In genomic region chr2:30474039-30474438, GRCm38 (mm10) we compare ENCODE assay signal across 8 mouse cellular contexts. TPM values are rescaled to one million over a fixed set of nuclear protein-coding genes. Genes with fewer than 3 reads are reported as not detected.
A peak's percentile ranks its signal among the peaks of the same experiment; 100 is the strongest.
DNase-seq lines count a peak whose midpoint lies in the region; ATAC-seq and TF ChIP-seq lines count a peak whose summit lies in the region.

Gene Ier5l, minus strand, starts transcription at chr2:30474219.

- H3K4me3 ChIP-seq in brown adipose tissue, adult 24 weeks (ENCODE audit: insufficient read depth, low read depth, low read length), result peak within 1 kb of the TSS; percentile 97
- peak within 1 kb of the TSS; percentile 85 for H3K4me3 ChIP-seq in forebrain, embryonic 13.5 days
- peak within 1 kb of the TSS; percentile 85 for H3K4me3 ChIP-seq in heart, postnatal 0 days (ENCODE audit: low read depth, low read length)
- H3K4me3 ChIP-seq in liver, embryonic 14.5 days (ENCODE audit: insufficient read depth in 1 of 2, low read depth in 2 of 2, low read length in 2 of 2), result peak within 1 kb of the TSS; percentile 41 to 47
- H3K4me3 ChIP-seq in stomach, embryonic 16.5 days (replicated peaks; ENCODE audit: low read length), result peak within 1 kb of the TSS; percentile 95

- no peak for TF ChIP-seq CTCF in heart, postnatal 0 days (IDR thresholded peaks at IDR 0.05; ENCODE audit: low read depth)
- TF ChIP-seq CTCF in liver, embryonic 14.5 days (IDR thresholded peaks at IDR 0.05; ENCODE audit: low read depth), result no peak

- H3K27ac ChIP-seq in brown adipose tissue, adult 24 weeks (replicated peaks; ENCODE audit: low read depth, low read length), result peak within 1 kb of the TSS; percentile 97
- peak within 1 kb of the TSS; percentile 93 for H3K27ac ChIP-seq in forebrain, embryonic 13.5 days
- peak within 1 kb of the TSS; percentile 91 for H3K27ac ChIP-seq in heart, postnatal 0 days (ENCODE audit: low read depth)
- H3K27ac ChIP-seq in liver, embryonic 14.5 days, result no peak within 1 kb of the TSS
- peak within 1 kb of the TSS; percentile 97 for H3K27ac ChIP-seq in stomach, embryonic 16.5 days (ENCODE audit: low read length)

- H3K36me3 ChIP-seq in forebrain, embryonic 13.5 days (ENCODE audit: poor library complexity, severe bottlenecking), result no peaks in the 10 kb centered on the region
- H3K36me3 ChIP-seq in heart, postnatal 0 days (replicated peaks; ENCODE audit: control insufficient read depth, insufficient read depth, low read length), result no peaks in the 10 kb centered on the region
- no peaks in the 10 kb centered on the region for H3K36me3 ChIP-seq in liver, embryonic 14.5 days (replicated peaks; ENCODE audit: control insufficient read depth, insufficient read depth, low read depth)
- H3K36me3 ChIP-seq in stomach, embryonic 16.5 days (ENCODE audit: control insufficient read depth, insufficient read depth, low read length), result no peaks in the 10 kb centered on the region

- peak; percentile 77 for DNase-seq in CD4-positive, CD25-positive, alpha-beta regulatory T cell, adult 2 months (ENCODE audit: low read depth, low spot score)
- peak; percentile 93 for DNase-seq in heart, postnatal 0 days (ENCODE audit: low spot score)
- peak; percentile 96 to 97 for DNase-seq in kidney, postnatal 36 days
- peak; percentile 37 to 45 (median 44) for DNase-seq in liver, embryonic 14.5 days (ENCODE audit: low read depth in 3 of 3, low spot score in 3 of 3)
- DNase-seq in natural killer cell, adult 2 months (ENCODE audit: low spot score in 2 of 2), result peak; percentile 48 to 77

- H3K4me1 ChIP-seq in brown adipose tissue, adult 24 weeks (ENCODE audit: control insufficient read depth, insufficient read depth, insufficient read length, low read length), result peaks cover 4% of the 10 kb centered on the region
- peaks cover 31% of the 10 kb centered on the region for H3K4me1 ChIP-seq in forebrain, embryonic 13.5 days
- H3K4me1 ChIP-seq in heart, postnatal 0 days (ENCODE audit: control insufficient read depth, insufficient read depth), result peaks cover 10% of the 10 kb centered on the region
- H3K4me1 ChIP-seq in liver, embryonic 14.5 days (replicated peaks; ENCODE audit: control insufficient read depth in 2 of 2, insufficient read depth in 2 of 2, low read length in 1 of 2), result no peaks in the 10 kb centered on the region; a peak in 1 of 4 replicates
- H3K4me1 ChIP-seq in stomach, embryonic 16.5 days (ENCODE audit: control insufficient read depth, insufficient read depth, low read length), result peaks cover 25% of the 10 kb centered on the region; the same call in 1 of the 2 replicates

- under 1% methylated on average over 34 of the region's 37 CpGs for WGBS in forebrain, embryonic 13.5 days
- WGBS in heart, postnatal 0 days, result 1% methylated on average over 37 of the region's 37 CpGs
- WGBS in liver, embryonic 14.5 days (ENCODE audit: insufficient replicate concordance), result under 1% methylated on average over 37 of the region's 37 CpGs
- WGBS in stomach, embryonic 16.5 days, result under 1% methylated on average over 37 of the region's 37 CpGs

- no peaks in the 10 kb centered on the region; the same call in 1 of the 2 replicates for H3K27me3 ChIP-seq in forebrain, embryonic 13.5 days
- H3K27me3 ChIP-seq in heart, postnatal 0 days (ENCODE audit: control insufficient read depth, insufficient read depth, low read length), result no peaks in the 10 kb centered on the region
- peaks cover 64% of the 10 kb centered on the region for H3K27me3 ChIP-seq in liver, embryonic 14.5 days (ENCODE audit: control insufficient read depth, insufficient read depth, low read length)
- no peaks in the 10 kb centered on the region for H3K27me3 ChIP-seq in stomach, embryonic 16.5 days (ENCODE audit: control insufficient read depth, insufficient read depth, low read length)

- H3K9me3 ChIP-seq in forebrain, embryonic 13.5 days (replicated peaks), result no peaks in the 10 kb centered on the region
- no peaks in the 10 kb centered on the region for H3K9me3 ChIP-seq in heart, postnatal 0 days (replicated peaks; ENCODE audit: control insufficient read depth, low read length)
- H3K9me3 ChIP-seq in liver, embryonic 14.5 days (ENCODE audit: control insufficient read depth, low read length), result no peaks in the 10 kb centered on the region
- H3K9me3 ChIP-seq in stomach, embryonic 16.5 days (replicated peaks; ENCODE audit: control insufficient read depth, low read length), result no peaks in the 10 kb centered on the region

- ATAC-seq in forebrain, embryonic 13.5 days, result peak; percentile 89
- ATAC-seq in heart, postnatal 0 days (ENCODE audit: insufficient read depth, low read depth), result peak; percentile 85
- ATAC-seq in liver, embryonic 14.5 days (ENCODE audit: insufficient read depth), result peak; percentile 66
- ATAC-seq in stomach, embryonic 16.5 days (ENCODE audit: insufficient read depth, low FRiP score), result peak; percentile 90

- peak within 1 kb of the TSS; percentile 97 for H3K4me2 ChIP-seq in forebrain, embryonic 13.5 days
- H3K4me2 ChIP-seq in heart, postnatal 0 days (ENCODE audit: low read depth, low read length), result peak within 1 kb of the TSS; percentile 96
- H3K4me2 ChIP-seq in liver, embryonic 14.5 days (ENCODE audit: low read depth), result peak within 1 kb of the TSS; percentile 62
- peak within 1 kb of the TSS; percentile 76 for H3K4me2 ChIP-seq in stomach, embryonic 16.5 days (ENCODE audit: low read depth, low read length)

- no peak for TF ChIP-seq EP300 in heart, postnatal 0 days (IDR thresholded peaks at IDR 0.05; ENCODE audit: low read depth)
- no peak for TF ChIP-seq EP300 in liver, embryonic 14.5 days (IDR thresholded peaks at IDR 0.05; ENCODE audit: low read depth)

- H3K9ac ChIP-seq in forebrain, embryonic 13.5 days, result peak within 1 kb of the TSS; percentile 97
- peak within 1 kb of the TSS; percentile 89 for H3K9ac ChIP-seq in heart, postnatal 0 days (replicated peaks; ENCODE audit: low read depth, low read length)
- no peak within 1 kb of the TSS for H3K9ac ChIP-seq in liver, embryonic 14.5 days (replicated peaks)
- H3K9ac ChIP-seq in stomach, embryonic 16.5 days (ENCODE audit: low read length), result peak within 1 kb of the TSS; percentile 99

RNA-seq across cellular contexts. Expression of gene Ier5l, which starts in this region (rescaled TPM):
- 2.5 and 3.5 TPM in 2 replicates for polyA plus RNA-seq in brown adipose tissue, adult 24 weeks (2012; ENCODE audit: insufficient read depth, insufficient read length, missing spikeins)
- 1.7 and 2.6 TPM in 2 replicates for polyA plus RNA-seq in forebrain, embryonic 13.5 days (2015; fragmentation: Nextera tagmentation; extraction: Ambion mirVana)
- 12.4 and 12.5 TPM in 2 replicates for total RNA-seq in heart, postnatal 0 days (2014; rRNA removed; ENCODE audit: low replicate concordance)
- polyA plus RNA-seq in heart, postnatal 0 days (2015; fragmentation: Nextera tagmentation; extraction: Ambion mirVana), result 0.94 and 1.2 TPM in 2 replicates
- 0.86 and 0.90 TPM in 2 replicates for polyA plus RNA-seq in liver, embryonic 14.5 days (2012; rRNA removed)
- polyA plus RNA-seq in liver, embryonic 14.5 days (2014; fragmentation: Nextera tagmentation; extraction: Ambion mirVana), result 0.10 and 0.13 TPM in 2 replicates
- 0.56 and 0.83 TPM in 2 replicates for polyA plus RNA-seq in stomach, embryonic 16.5 days (2015; fragmentation: Nextera tagmentation; extraction: Ambion mirVana)

Comparison
In these comparisons a context has a peak if more than half of its experiments do, and no peak if none do; other contexts are left out.
1. Peak in DNase-seq, ATAC-seq, H3K4me3 ChIP-seq and H3K4me2 ChIP-seq in liver, embryonic 14.5 days; RNA of the gene not detected or under 1 TPM.
2. Peak in ATAC-seq, H3K4me3 ChIP-seq, H3K27ac ChIP-seq, H3K9ac ChIP-seq and H3K4me2 ChIP-seq in stomach, embryonic 16.5 days; RNA of the gene not detected or under 1 TPM.
3. DNase-seq: peak in every context shown above with its lines; median percentile 96 in kidney, postnatal 36 days; 93 in heart, postnatal 0 days; 77 in CD4-positive, CD25-positive, alpha-beta regulatory T cell, adult 2 months; 62 in natural killer cell, adult 2 months; 44 in liver, embryonic 14.5 days.
4. H3K4me3 ChIP-seq: peak in every context shown above with its lines; median percentile 97 in brown adipose tissue, adult 24 weeks; 95 in stomach, embryonic 16.5 days; 85 in forebrain, embryonic 13.5 days; 85 in heart, postnatal 0 days; 44 in liver, embryonic 14.5 days.